In genomic region chr9:46053014-46053666, GRCm38 (mm10) we compare ENCODE assay signal across 19 mouse cellular contexts. TPM values are rescaled to one million over a fixed set of nuclear protein-coding genes. Genes with fewer than 3 reads are reported as not detected.
DNase-seq lines count a peak whose midpoint lies in the region; ATAC-seq and TF ChIP-seq lines count a peak whose summit lies in the region.
"Had no signal": no experiment of that assay in that cellular context is flagged by ENCODE, and none has a peak within 500 bp of the region (broad histone marks: within the 10 kb centered on the region; RNA-seq: fewer than 3 reads in every experiment).

No protein-coding gene starts in this region.

- peaks cover 16% of the 10 kb centered on the region; the same call in 1 of the 2 replicates for H3K4me1 ChIP-seq in liver, postnatal 0 days (ENCODE audit: insufficient read depth)
- peaks cover 26% of the 10 kb centered on the region for H3K4me1 ChIP-seq in cerebellum, adult 2 months (ENCODE audit: control insufficient read depth, insufficient read depth, low read length)
- H3K4me1 ChIP-seq: midbrain, embryonic 15.5 days had no signal

- no peak for TF ChIP-seq CTCF in liver, postnatal 0 days (IDR thresholded peaks at IDR 0.05; ENCODE audit: low read depth)
- no peak for TF ChIP-seq CTCF in cerebellum, adult 2 months (IDR thresholded peaks at IDR 0.05; ENCODE audit: borderline replicate concordance, insufficient read depth, low read depth, low read length)

- H3K4me2 ChIP-seq in liver, postnatal 0 days (ENCODE audit: low read depth, low read length), result no peak overlapping the region
- H3K4me2 ChIP-seq: heart, embryonic 12.5 days; limb, embryonic 13.5 days; lung, embryonic 14.5 days; midbrain, embryonic 15.5 days had no signal

- peak; percentile 67 for ATAC-seq in liver, postnatal 0 days
- ATAC-seq: forebrain, embryonic 14.5 days; midbrain, embryonic 15.5 days had no signal

- H3K4me3 ChIP-seq in liver, postnatal 0 days (ENCODE audit: low read depth, low read length), result no peak overlapping the region
- H3K4me3 ChIP-seq in cerebellum, adult 2 months (replicated peaks; ENCODE audit: insufficient read depth, low read depth, low read length), result no peak overlapping the region
- H3K4me3 ChIP-seq: heart, embryonic 12.5 days; limb, embryonic 13.5 days; midbrain, embryonic 15.5 days had no signal

- WGBS in liver, postnatal 0 days (ENCODE audit: insufficient replicate concordance), result 82% methylated on average over 9 of the region's 9 CpGs
- WGBS in cerebellum, adult 2 months, result 16% methylated on average over 9 of the region's 9 CpGs

- no peaks in the 10 kb centered on the region for H3K36me3 ChIP-seq in liver, postnatal 0 days (replicated peaks; ENCODE audit: insufficient read depth, low read length)
- H3K36me3 ChIP-seq: limb, embryonic 13.5 days; midbrain, embryonic 15.5 days had no signal

- DNase-seq in frontal cortex, adult 2 months (ENCODE audit: extremely low spot score in 1 of 2, low spot score in 1 of 2), result peak; percentile 21 to 32
- no peak for DNase-seq in frontal cortex, postnatal 14 days (ENCODE audit: low spot score in 2 of 2)
- no peak for DNase-seq in liver, postnatal 0 days
- DNase-seq in liver, result no peak
- peak; percentile 60 to 82 for DNase-seq in cerebellum, adult 2 months
- peak; percentile 26 for DNase-seq in skeletal muscle tissue, adult 2 months (ENCODE audit: low read depth, low spot score)
- no peak for DNase-seq in ovary, postnatal 14 days (ENCODE audit: low spot score)
- no peak for DNase-seq in spleen, postnatal 14 days (ENCODE audit: low spot score in 2 of 2)
- DNase-seq: adrenal gland, postnatal 14 days; gastrocnemius, postnatal 10 days; heart, postnatal 36 days; lung, embryonic 14.5 days; right cerebral cortex, postnatal 14 days; thymus, adult 18-20 months had no signal

- no peak overlapping the region for H3K9ac ChIP-seq in liver, postnatal 0 days (replicated peaks)
- H3K9ac ChIP-seq: heart, embryonic 12.5 days; limb, embryonic 13.5 days; lung, embryonic 14.5 days; midbrain, embryonic 15.5 days had no signal

- no peak for TF ChIP-seq EP300 in liver, postnatal 0 days (IDR thresholded peaks at IDR 0.05; ENCODE audit: low read depth)

- H3K9me3 ChIP-seq in liver, postnatal 0 days (ENCODE audit: low read length), result no peaks in the 10 kb centered on the region
- H3K9me3 ChIP-seq: G1E; heart, embryonic 12.5 days; limb, embryonic 13.5 days; midbrain, embryonic 15.5 days had no signal

- peak overlapping the region; percentile 29 for H3K27ac ChIP-seq in liver, postnatal 0 days (ENCODE audit: low read depth)
- H3K27ac ChIP-seq in cerebellum, adult 2 months (ENCODE audit: insufficient read depth, low read length), result 0 out of 2 replicates have a peak overlapping the region, but pooled peaks have one; percentile 1
- H3K27ac ChIP-seq: limb, embryonic 13.5 days; midbrain, embryonic 15.5 days had no signal

- no peaks in the 10 kb centered on the region for H3K27me3 ChIP-seq in liver, postnatal 0 days (ENCODE audit: insufficient read depth, low read length)
- no peaks in the 10 kb centered on the region for H3K27me3 ChIP-seq in cerebellum, adult 2 months (ENCODE audit: control insufficient read depth, insufficient read depth, low read length)
- H3K27me3 ChIP-seq: heart, embryonic 12.5 days; limb, embryonic 13.5 days; midbrain, embryonic 15.5 days had no signal

- no peak for TF ChIP-seq POLR2A in cerebellum, adult 2 months (IDR thresholded peaks at IDR 0.05; ENCODE audit: borderline replicate concordance, insufficient read depth, low read length)

RNA-seq across cellular contexts. Expression of gene Sik3, which starts 40.5 kb away (rescaled TPM):
- polyA plus RNA-seq in frontal cortex, adult 2 months (2012; rRNA removed), result 54.9 and 56.6 TPM in 2 replicates
- 5.0 TPM in 2 replicates for polyA plus RNA-seq in liver, postnatal 0 days (2015; fragmentation: Nextera tagmentation; extraction: Ambion mirVana)
- polyA plus RNA-seq in cerebellum, adult 2 months (2012; rRNA removed), result 63.1 and 69.1 TPM in 2 replicates

RNA-seq across cellular contexts. Expression of gene Pafah1b2, which starts 40.6 kb away (rescaled TPM):
- 99.0 and 106 TPM in 2 replicates for polyA plus RNA-seq in frontal cortex, adult 2 months (2012; rRNA removed)
- polyA plus RNA-seq in liver, postnatal 0 days (2015; fragmentation: Nextera tagmentation; extraction: Ambion mirVana), result 35.8 and 42.6 TPM in 2 replicates
- polyA plus RNA-seq in cerebellum, adult 2 months (2012; rRNA removed), result 108 and 111 TPM in 2 replicates

Comparison
In these comparisons a context has a peak if more than half of its experiments do, and no peak if none do; other contexts are left out.
1. DNase-seq: peak in frontal cortex, adult 2 months (2 of 2), cerebellum, adult 2 months (2 of 2) and skeletal muscle tissue, adult 2 months (single experiment); none in frontal cortex, postnatal 14 days (0 of 2), liver, postnatal 0 days (single experiment), liver (single experiment), ovary, postnatal 14 days (single experiment) and spleen, postnatal 14 days (0 of 2).